Mouse (Mus musculus) left cerebral cortex, postnatal 25 days (tissue): Measurements from ENCODE around the gene Ptpn1. TPM values are rescaled to one million over a fixed set of nuclear protein-coding genes. Genes with fewer than 3 reads are reported as not detected.

Experiments
- DNase-seq, 2 experiments: peaks; one replicate each; pipeline ENCODE4 v3.0.0; 2022; ENCODE audit warnings: low spot score in 2 of 2, mixed read lengths in 1 of 2
- intact Hi-C: fragments of 180-260 bp; cut with DNase I; formaldehyde crosslinking; loops from one replicate; pipeline ENCODE4 v1.15.1; 2025
- total RNA-seq, 2 experiments: library from RNA; stranded (reverse); gene quantifications; 2 replicates each; pipeline ENCODE4 v1.2.3; 2021

Gene Ptpn1
- total RNA-seq, 2 experiments from 2014 or later = 56.4 to 59.5 TPM

- no peak for DNase-seq
- intact Hi-C loops = no loop called here
Measured at GRCm38 (mm10) chr2:167919081-167919480, 12.8 kb upstream of the Ptpn1 start.

GRCm38 (mm10) chr2:167920041-167920440, 11.8 kb upstream of the Ptpn1 start:
- intact Hi-C loops = no loop called here

DNA sequence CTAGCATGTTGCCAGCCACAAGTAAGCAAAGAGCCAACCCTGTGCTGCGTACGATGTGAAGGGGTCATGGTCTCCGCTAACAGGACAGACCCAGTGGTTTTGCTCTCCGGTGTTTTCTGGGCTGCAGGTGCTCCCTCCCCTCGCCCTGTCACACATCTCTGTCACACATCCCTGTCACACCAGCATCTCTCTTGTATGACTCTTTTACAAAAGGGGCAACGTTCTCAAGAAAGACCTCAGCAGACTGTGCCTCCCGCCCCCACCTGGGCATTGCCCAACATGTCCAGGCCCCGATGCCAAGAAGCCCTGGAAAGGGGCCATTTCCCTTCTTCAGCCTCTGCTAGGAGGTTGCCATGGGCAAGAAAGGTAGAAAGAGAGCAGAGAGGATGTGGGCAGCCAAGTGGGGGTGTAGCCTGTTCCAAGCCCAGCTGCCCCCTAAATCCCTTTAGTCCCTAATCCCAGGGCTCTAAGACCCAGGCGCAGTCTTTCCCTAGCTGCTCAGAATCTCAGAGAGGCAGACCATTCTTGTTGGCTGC, 10.8 kb upstream of the Ptpn1 start:
- no peak for DNase-seq
- intact Hi-C loops = no loop called here

More at GRCm38 (mm10) chr2:167920041-167920440, 11.8 kb upstream of the Ptpn1 start:
- no peak for DNase-seq

DNA sequence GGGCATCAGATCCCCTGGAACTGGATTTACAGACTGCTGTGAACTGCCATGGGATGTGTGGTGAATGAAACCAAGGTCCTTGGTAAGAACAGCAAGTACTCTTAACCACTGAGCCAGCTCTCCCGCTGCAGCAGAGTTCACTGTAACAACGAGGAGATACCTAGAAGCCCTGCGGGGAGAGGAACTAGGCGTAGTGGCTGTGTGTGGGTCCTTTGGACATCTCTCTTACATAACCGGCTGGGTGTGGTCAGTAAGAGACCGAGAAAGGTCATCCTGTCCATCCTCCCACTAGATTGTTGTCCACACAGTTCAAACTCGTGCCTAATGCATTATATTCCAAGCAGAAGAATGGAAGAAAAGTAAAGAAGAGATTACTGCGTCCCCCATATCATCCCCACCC, 10.0 kb upstream of the Ptpn1 start:
- intact Hi-C loops = no loop called here
- DNase-seq = no peak

DNA sequence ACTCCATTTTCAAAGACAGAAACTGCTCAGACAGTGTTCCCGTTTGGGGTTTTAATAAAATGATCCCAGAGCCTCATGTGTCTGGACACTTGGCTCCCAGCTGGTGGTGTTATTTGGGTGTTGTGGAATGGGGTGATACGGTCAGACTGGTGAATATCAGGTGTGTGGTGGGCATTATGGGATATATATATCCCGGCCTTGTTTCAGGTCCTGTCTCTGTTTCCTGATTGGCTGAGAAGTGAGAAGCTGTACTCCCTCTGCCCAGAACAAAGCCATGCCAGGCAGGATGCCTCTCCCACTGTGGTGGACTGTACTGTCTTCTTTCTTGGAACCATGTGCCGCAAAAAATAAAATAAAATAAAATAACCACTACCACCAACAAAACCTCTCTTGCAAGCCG, 7.8 kb upstream of the Ptpn1 start:
- intact Hi-C loops = no loop called here
- no peak for DNase-seq

DNA sequence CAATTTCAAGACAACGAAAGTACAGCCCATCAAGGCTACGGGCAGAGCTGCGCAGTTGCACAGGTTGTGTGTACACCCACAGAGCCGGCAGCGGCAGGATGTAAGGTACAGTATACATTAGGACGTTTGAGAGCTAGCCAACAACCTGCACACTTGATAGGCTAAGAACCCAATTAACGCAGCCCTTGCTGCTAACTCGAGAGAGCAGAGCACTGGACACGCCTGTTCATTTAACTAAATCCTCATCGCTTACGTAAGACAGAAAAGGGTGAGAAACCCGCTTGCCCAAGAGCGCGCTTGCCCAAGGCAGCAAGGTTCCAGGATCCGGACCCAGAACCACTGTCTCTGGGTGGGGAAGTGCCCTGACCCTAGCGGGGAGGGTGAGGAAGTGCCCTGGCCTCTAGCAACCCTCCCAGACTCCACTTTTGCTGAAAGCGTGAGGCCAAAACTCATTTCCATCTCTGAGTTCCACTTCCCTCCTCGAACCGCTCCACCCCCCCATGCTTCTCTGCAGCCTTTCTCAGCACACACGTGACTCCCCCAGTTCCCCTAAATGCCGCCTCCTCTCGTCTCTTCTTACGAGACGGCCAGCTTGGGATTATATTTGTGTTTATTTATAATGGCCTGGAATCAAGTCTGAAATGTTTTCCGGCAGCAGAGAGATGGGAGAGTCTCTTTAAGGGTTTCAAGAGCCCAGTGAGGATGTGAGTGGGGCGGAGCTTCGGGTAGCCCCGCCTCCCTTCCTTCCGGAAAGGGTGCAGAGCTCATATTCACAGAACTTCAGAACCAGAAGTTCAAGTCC, 6.9 kb upstream of the Ptpn1 start:
- intact Hi-C loops = no loop called here

GRCm38 (mm10) chr2:167925841-167926800, 5.7 kb upstream of the Ptpn1 start:
- intact Hi-C loops = no loop called here
- no peak for DNase-seq

More for the DNA sequence above, 6.9 kb upstream of the Ptpn1 start:
- peak; percentile 85 to 89 for DNase-seq

DNA sequence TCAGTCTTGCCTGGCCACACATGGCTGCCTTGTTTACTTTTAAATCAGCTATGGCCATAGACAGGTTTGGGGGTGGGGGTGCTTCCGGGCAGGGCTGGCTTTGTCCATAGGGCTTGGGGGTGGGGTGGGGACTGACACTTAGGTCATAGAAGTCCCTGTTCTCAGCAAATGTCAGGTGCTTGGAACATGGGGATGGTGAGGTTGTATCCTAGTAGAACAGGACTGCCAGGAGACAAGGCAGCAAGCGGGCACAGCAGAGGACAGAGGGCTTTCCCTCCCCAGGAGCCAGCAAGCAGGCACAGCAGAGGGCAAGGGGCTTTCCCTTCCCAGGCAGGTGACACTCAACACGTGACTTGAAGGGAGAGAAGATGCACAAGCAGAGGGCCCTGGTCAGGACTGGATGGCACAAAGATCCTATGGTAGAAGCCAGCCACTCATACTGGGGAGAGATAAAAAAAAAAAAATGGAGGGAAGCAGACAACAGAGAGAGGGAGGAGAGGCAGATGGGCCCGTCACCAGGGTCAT, 3.8 kb upstream of the Ptpn1 start:
- intact Hi-C loops = no loop called here
- no peak for DNase-seq

GRCm38 (mm10) chr2:167928972-167929371, 2.9 kb upstream of the Ptpn1 start:
- intact Hi-C loops = no loop called here
- no peak for DNase-seq

DNA sequence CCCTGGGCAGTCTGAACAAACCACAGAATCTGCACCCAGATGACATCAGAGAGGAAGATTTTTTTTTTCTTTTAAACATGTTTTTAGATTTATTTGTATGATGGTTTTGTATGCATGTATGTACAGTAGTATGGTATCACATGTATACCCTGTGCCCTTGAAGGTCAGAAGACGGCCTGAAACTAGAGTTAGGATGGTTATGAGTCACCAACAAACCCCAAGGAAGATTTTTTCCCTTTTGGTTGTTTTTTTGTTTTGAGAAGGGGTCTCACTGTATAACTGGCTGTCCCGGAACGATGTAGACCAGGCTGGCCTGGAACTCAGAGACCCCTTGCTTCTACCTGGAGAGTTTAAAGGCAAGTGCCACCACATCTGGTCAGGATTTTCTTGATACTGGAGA, 882 bp upstream of the Ptpn1 start:
- intact Hi-C loops = no loop called here
- no peak for DNase-seq

DNA sequence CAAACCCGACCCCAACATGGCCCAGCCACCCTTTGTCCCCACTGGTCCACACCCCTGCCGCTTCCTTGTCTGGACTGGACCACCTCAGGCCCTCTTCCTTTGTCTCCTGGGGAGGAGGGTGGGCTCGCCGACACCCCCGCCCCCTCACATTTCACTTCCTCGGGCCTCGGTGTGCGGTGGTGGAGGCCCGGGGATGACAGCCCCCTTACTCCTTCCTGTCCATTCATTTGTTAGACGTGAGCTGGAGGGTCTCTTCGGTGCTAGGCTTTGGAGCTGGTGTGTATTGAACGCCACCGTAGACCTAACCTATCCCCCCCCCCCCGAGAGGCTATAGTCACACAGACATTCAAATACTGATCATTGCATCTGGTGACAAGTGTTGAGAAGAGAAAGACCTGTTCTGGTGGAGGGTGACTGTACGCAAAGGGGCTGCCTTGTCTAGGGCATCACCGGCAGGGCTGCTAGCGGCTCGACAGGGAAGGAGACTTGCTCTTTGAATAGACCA, 922 bp downstream of the Ptpn1 start:
- no peak for DNase-seq
- intact Hi-C loops = no loop called here

DNA sequence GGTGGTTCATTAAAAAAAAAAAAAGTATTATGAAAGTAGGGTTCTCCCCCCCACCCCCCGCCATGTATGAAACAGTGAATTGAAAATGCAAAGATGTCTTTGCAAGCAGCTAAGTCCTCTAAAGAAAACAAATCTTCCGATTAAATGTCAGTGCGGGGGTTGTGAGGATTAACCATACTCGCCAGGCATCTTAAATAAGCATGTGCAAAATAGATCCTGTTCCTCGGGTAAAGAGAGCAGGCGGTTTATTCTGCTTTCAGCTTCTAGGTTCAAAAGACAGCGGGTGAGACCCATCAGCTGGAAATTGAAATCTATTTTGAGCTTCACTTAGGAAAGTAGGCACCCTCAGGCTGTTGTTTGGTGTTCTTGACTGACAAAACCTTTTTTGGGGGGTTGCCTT, 1.5 kb downstream of the Ptpn1 start:
- peak in 1 of 2 experiments; percentile 66 for DNase-seq
- intact Hi-C loops = no loop called here

DNA sequence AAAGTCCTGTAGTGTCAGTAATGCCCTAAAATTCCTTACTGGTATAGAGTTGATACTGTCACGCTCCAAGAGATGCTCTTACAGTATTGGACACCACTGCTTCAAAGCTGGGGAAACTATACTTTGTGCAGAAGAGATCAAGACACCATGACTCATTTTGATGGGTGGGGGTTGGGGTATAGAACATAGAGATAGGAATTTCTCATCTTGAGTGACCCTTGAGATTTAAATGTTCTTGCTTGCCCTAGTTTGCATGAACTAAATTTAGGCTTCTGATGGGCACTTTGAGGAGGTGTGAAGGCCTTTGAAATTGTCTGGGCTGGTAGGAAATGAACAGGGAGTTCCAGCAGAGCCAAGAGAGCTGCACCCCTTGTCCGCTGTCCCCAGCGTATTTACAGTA, 4.1 kb downstream of the Ptpn1 start:
- no peak for DNase-seq
- intact Hi-C loops = no loop called here

DNA sequence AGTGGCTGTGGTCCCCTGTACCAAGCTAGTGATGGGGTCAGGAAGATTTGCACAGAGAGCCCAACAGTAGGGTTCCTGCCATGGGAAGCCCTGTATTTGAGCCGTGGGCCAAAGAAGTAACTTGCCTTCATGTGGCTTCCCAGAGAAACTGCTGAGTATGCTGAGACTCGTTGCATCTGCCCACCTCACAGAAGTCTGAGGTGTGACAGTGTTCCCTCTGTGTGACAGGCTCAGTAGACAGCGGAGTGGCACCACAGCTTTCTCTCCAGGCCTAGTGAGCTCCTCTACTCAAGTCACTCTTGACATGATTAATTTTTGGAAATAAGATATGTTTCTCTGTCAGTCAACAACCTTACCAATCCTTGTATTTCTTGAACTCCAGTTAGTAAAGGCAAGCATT, 6.9 kb downstream of the Ptpn1 start:
- no peak for DNase-seq
- intact Hi-C loops = no loop called here

- intact Hi-C loops = no loop called here
- DNase-seq = no peak
Measured at GRCm38 (mm10) chr2:167939204-167939603, 7.3 kb downstream of the Ptpn1 start.

DNA sequence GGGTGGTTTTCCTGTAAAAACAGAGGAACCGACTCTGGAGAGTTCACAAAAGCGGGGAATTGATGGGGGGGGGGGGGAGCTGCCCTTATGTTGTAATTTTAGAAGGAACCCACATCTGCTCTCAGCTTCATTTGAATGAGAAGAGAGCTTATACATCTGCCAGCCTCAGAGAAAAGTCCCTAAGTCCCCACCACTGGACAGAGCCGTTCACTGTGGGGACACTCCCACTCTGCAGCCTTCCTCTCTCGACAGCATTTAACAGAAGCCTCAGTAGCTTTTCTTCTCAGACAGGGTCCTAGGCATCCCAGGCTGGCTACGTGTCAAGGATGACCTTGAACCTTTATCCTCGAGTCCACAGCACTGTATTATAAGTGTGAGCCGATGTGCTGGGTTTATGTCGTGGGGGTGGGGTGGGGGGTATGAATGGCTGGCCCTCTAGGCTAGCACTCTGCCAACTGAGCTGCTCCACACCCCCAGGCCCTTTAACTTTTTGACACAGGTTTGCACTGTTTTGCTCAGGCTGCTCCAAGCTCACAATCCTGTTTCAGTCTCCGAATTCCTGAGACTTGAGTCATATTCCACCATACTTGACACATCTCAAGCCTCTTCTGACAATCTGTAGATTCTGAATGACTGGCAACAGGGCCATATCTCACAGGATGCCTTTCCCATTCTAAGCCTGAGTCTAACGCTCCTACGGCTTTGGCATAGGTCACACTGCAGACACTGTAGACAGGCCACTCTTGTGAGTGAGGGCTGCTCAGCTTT, 8.0 kb downstream of the Ptpn1 start:
- DNase-seq = no peak
- intact Hi-C loops = no loop called here

- DNase-seq = no peak
- intact Hi-C loops = no loop called here
Measured at GRCm38 (mm10) chr2:167940636-167941035, 8.8 kb downstream of the Ptpn1 start.

DNA sequence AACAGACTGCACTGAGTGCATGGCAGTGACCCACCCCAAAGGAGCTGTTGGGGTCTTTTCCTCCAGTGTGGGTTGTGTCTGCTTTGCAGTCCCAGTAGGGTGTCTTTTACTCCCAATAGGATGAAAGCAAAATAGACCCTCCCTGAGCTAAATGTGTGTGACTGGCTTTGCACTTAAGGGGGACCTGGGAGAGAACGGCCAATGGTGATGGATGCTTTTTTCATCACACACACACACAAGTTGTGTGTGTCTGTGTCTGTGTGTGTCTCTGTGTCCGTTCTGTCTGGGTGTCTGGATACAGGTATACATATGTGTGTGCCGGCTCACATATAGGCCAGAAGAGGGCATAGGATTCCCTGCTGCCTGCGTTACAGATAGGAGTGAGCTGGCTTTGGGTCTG, 9.5 kb downstream of the Ptpn1 start:
- intact Hi-C loops = no loop called here
- DNase-seq = no peak

DNA sequence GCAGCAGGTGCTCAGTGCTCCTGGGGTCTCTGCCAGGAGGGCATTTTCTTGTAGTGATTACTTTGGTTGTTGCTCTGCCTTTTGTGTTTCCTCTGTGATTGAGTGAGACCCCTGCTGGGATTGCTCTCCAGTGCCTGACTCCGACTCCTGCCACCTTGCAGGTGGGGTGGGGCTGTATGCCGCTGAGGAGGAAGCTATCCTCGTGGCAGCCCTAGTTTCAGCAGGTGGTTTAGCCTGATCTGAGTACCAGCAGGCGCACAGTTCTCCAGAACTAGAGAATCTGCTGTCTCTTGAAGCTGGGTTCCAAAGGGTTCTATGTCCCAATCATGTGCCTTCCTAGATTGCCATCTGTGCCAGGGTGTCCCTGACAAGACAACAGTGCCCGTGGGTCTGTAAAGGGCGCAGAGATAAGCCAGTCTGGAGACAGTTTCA, 9.9 kb downstream of the Ptpn1 start:
- intact Hi-C loops = no loop called here

More for the DNA sequence above, 9.9 kb downstream of the Ptpn1 start:
- no peak for DNase-seq
